8 mouse cellular contexts compared by ENCODE assay signal in the genomic region with DNA sequence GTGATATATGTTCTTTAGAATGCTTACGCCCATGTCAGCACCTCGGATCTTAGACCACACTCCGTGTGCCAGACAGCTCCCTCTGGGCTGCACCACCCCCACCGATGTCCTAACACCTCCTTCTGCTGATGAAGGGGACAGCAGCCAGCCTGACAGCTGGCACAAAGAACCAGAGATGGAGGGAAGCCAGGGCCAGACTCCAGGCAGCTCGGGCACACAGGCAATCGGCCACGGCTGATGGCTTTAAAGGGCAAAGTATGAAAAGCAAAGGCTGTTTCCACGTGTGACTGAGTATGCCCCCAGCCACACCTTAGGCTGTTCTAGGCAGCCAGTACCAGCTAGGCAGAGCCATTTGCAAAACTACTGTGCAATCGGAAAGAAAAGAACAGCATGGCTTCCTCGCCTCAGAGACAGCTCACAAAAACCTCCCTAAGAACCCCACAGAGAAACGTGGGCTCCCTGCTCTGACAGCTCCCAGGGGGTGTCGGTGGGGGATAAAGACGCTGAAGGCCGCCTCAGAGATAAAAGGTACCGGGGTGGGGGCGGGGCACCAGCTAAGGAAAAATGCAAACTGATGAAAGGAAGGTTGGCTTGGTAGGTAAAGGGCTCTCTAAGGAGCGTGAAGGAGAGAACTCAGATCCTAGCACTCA. TPM values are rescaled to one million over a fixed set of nuclear protein-coding genes. Genes with fewer than 3 reads are reported as not detected.
DNase-seq lines count a peak whose midpoint lies in the region; ATAC-seq and TF ChIP-seq lines count a peak whose summit lies in the region.

No protein-coding gene starts in this region.

- peak overlapping the region; percentile 44 for H3K9ac ChIP-seq in hindbrain, embryonic 14.5 days
- peak overlapping the region; percentile 26; the same call in 1 of the 2 replicates for H3K9ac ChIP-seq in midbrain, embryonic 14.5 days (replicated peaks; ENCODE audit: low read length)

- H3K36me3 ChIP-seq in hindbrain, embryonic 14.5 days (replicated peaks; ENCODE audit: control insufficient read depth, insufficient read depth), result no peaks in the 10 kb centered on the region
- 0 out of 2 replicates have a peak, but pooled peaks cover 5% of the 10 kb centered on the region for H3K36me3 ChIP-seq in midbrain, embryonic 14.5 days (ENCODE audit: control insufficient read depth, insufficient read depth, low read length)

- ATAC-seq in cerebellum, adult (ENCODE audit: insufficient number of reproducible peaks, low FRiP score, low TSS enrichment), result peak; percentile 60; the same call in 1 of the 2 replicates
- no peak; the same call in 1 of the 2 replicates for ATAC-seq in hindbrain, embryonic 14.5 days (ENCODE audit: low FRiP score)
- ATAC-seq in midbrain, embryonic 14.5 days (ENCODE audit: low FRiP score, low TSS enrichment), result peak; percentile 44; the same call in 1 of the 2 replicates
- no peak for ATAC-seq in CD4-positive, CD25-positive, alpha-beta regulatory T cell, adult 4 months

- no peaks in the 10 kb centered on the region for H3K9me3 ChIP-seq in hindbrain, embryonic 14.5 days (ENCODE audit: control insufficient read depth, low read length)
- H3K9me3 ChIP-seq in midbrain, embryonic 14.5 days (ENCODE audit: control insufficient read depth, low read length), result no peaks in the 10 kb centered on the region

- 7% methylated on average over 17 of the region's 17 CpGs for WGBS in hindbrain, embryonic 14.5 days
- WGBS in midbrain, embryonic 14.5 days, result 5% methylated on average over 17 of the region's 17 CpGs

- H3K4me3 ChIP-seq in gastrocnemius, adult 2 months, result peak overlapping the region; percentile 67
- no peak overlapping the region for H3K4me3 ChIP-seq in hindbrain, embryonic 14.5 days (replicated peaks; ENCODE audit: low read length)
- no peak overlapping the region for H3K4me3 ChIP-seq in midbrain, embryonic 14.5 days (replicated peaks; ENCODE audit: low read depth, low read length)

- intact Hi-C loops in gastrocnemius, adult 2 months (cut with DNase I), result no loop called here

- peak overlapping the region; percentile 93 for H3K27ac ChIP-seq in gastrocnemius, adult 2 months
- peak overlapping the region; percentile 73 for H3K27ac ChIP-seq in hindbrain, embryonic 14.5 days
- peak overlapping the region; percentile 77 for H3K27ac ChIP-seq in midbrain, embryonic 14.5 days (replicated peaks; ENCODE audit: low read depth, low read length)

- H3K4me2 ChIP-seq in hindbrain, embryonic 14.5 days (replicated peaks), result peak overlapping the region; percentile 41
- H3K4me2 ChIP-seq in midbrain, embryonic 14.5 days (ENCODE audit: low read length), result peak overlapping the region; percentile 38

- H3K4me1 ChIP-seq in hindbrain, embryonic 14.5 days (replicated peaks; ENCODE audit: control insufficient read depth, insufficient read depth, low read length), result peaks cover 73% of the 10 kb centered on the region
- peaks cover 44% of the 10 kb centered on the region for H3K4me1 ChIP-seq in midbrain, embryonic 14.5 days (ENCODE audit: control insufficient read depth, insufficient read depth, low read length)

- no peaks in the 10 kb centered on the region for H3K27me3 ChIP-seq in hindbrain, embryonic 14.5 days (ENCODE audit: control insufficient read depth, insufficient read depth, low read length)
- no peaks in the 10 kb centered on the region for H3K27me3 ChIP-seq in midbrain, embryonic 14.5 days (ENCODE audit: control insufficient read depth, insufficient read depth, low read length)

- peak; percentile 2; the same call in 1 of the 2 replicates for TF ChIP-seq CTCF in gastrocnemius, adult 2 months (IDR thresholded peaks at IDR 0.05)

- peak; percentile 88 for DNase-seq in ES-CJ7 (ENCODE audit: low read depth, low spot score)
- peak; percentile 90 for DNase-seq in gastrocnemius, adult 2 months
- peak; percentile 66 for DNase-seq in hindbrain, embryonic 14.5 days (ENCODE audit: low spot score)
- DNase-seq in layer of hippocampus, postnatal 14 days (ENCODE audit: low spot score in 2 of 2), result peak; percentile 76 to 86
- DNase-seq in midbrain, embryonic 14.5 days, result peak; percentile 62
- DNase-seq in thymus, postnatal 14 days, result no peak

RNA-seq across cellular contexts. Expression of a gene that starts 8.4 kb away (rescaled TPM):
- total RNA-seq in gastrocnemius, adult 2 months (2021), result 10 to 100 TPM; 30.7 to 36.6 TPM
- polyA plus RNA-seq in hindbrain, embryonic 14.5 days (2014; fragmentation: Nextera tagmentation; extraction: Ambion mirVana), result 39.3 and 41.2 TPM in 2 replicates
- 10 to 100 TPM; 79.7 to 81.0 TPM for total RNA-seq in layer of hippocampus, postnatal 14 days (2021)
- 36.1 and 41.1 TPM in 2 replicates for polyA plus RNA-seq in midbrain, embryonic 14.5 days (2014; fragmentation: Nextera tagmentation; extraction: Ambion mirVana)
- polyA plus RNA-seq in CD4-positive, CD25-positive, alpha-beta regulatory T cell, adult 4 months (2017; shearing (Covaris generic)), result 1 to 10 TPM in 1 of 2 experiments, under 1 TPM in 1; 0.72 to 1.0 TPM

RNA-seq across cellular contexts. Expression of a gene that starts 8.4 kb away (rescaled TPM):
- total RNA-seq in gastrocnemius, adult 2 months (2021), result not detected
- polyA plus RNA-seq in hindbrain, embryonic 14.5 days (2014; fragmentation: Nextera tagmentation; extraction: Ambion mirVana), result 12.0 and 14.1 TPM in 2 replicates
- total RNA-seq in layer of hippocampus, postnatal 14 days (2021), result 1 to 10 TPM; 3.3 to 5.1 TPM
- polyA plus RNA-seq in midbrain, embryonic 14.5 days (2014; fragmentation: Nextera tagmentation; extraction: Ambion mirVana), result 12.2 and 13.3 TPM in 2 replicates
- polyA plus RNA-seq in CD4-positive, CD25-positive, alpha-beta regulatory T cell, adult 4 months (2017; shearing (Covaris generic)), result 1 to 10 TPM; 2.9 to 3.6 TPM

RNA-seq across cellular contexts. Expression of a gene that starts 47.7 kb away (rescaled TPM):
- 100 to 1,000 TPM; 148 to 177 TPM for total RNA-seq in gastrocnemius, adult 2 months (2021)
- 78.7 and 82.4 TPM in 2 replicates for polyA plus RNA-seq in hindbrain, embryonic 14.5 days (2014; fragmentation: Nextera tagmentation; extraction: Ambion mirVana)
- 100 to 1,000 TPM; 178 to 184 TPM for total RNA-seq in layer of hippocampus, postnatal 14 days (2021)
- 58.6 and 67.2 TPM in 2 replicates for polyA plus RNA-seq in midbrain, embryonic 14.5 days (2014; fragmentation: Nextera tagmentation; extraction: Ambion mirVana)
- 10 to 100 TPM; 11.5 to 27.8 TPM for polyA plus RNA-seq in CD4-positive, CD25-positive, alpha-beta regulatory T cell, adult 4 months (2017; shearing (Covaris generic))

Comparison
In these comparisons a context has a peak if more than half of its experiments do, and no peak if none do; other contexts are left out.
1. ATAC-seq: peak in cerebellum, adult (single experiment) and midbrain, embryonic 14.5 days (single experiment); none in hindbrain, embryonic 14.5 days (single experiment) and CD4-positive, CD25-positive, alpha-beta regulatory T cell, adult 4 months (single experiment).
2. RNA of a gene that starts 8.4 kb away (polyA plus RNA-seq): 39.3 to 41.2 TPM in hindbrain, embryonic 14.5 days and 36.1 to 41.1 TPM in midbrain, embryonic 14.5 days; 0.72 to 1.0 TPM in CD4-positive, CD25-positive, alpha-beta regulatory T cell, adult 4 months; every median in the first group is over 10 times any median in the second.
3. Peak in every context shown above with its lines, with median percentiles within 50 percentile points of each other: H3K27ac ChIP-seq.